Mouse (Mus musculus): Measurements from ENCODE around the gene Eya3.

Eya3 gene

DNA sequence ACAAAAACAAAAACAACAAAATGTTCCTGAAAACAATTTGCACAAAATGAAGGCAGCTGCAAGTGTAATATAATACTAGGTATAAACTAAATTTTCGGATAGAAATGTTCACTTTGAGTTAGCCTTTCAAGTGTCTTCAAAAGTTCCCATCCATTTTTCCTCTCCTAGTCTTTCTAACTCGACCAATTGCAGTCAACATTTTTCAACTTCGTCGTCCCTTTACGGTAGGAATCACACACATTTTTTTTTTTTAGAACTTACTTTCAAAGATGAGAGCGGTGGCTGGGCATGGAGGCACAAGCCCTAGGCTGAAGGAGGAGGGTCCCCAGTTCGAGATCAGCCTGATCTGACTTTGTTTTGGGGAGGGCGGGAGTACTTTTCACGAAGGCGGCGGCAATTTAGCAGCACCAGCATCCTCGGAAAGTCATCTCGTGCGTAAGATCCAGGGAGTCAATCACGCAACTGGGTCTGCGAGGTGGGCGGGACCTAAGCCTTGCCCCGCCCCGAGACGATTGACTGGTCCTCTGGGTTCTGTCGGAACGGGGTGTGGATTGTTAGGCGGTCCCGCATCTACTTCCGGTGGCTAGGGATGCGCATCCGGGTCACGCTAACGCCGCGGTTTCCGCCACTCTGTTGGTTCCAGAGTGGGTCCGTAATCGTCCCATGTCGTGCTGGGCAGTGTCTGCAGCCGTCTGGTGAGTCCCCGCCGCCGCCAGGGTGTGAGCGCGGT, at the start of gene Eya3:
Eya3 (plus strand) TSS at position 527 of the 730 bp plus-strand sequence.
- CTCF ChIA-PET = interaction anchor here (0.6 to 1.3 kb wide), 3 partner anchors 10 to 120 kb away, joined by 3 to 9 read pairs (median 3); no protein-coding TSS in a partner anchor

DNA sequence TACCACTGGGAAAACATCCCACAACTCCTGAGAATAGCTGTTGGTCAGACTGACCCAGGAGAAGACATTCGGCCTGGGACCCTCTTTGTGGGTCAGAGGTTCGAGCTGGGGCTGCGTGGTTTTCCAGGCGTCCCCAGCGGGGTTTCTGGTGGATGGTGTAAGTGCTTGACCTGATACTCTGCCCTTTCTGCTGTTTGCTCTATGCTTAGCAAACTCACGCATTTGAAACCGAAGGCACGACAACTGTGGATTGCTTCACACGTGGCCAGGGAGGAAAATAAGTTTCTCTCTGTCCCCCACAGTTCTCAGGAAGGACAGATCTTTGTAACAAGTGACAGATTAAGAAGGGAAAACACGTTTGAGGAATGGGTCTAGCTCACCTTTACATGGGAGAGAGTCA, 48.1 kb upstream of the Eya3 start:
- CTCF ChIA-PET = interaction anchor here (0.6 to 0.7 kb wide), 3 partner anchors 31 to 282 kb away, joined by 3 to 6 read pairs (median 4); no protein-coding TSS in a partner anchor

DNA sequence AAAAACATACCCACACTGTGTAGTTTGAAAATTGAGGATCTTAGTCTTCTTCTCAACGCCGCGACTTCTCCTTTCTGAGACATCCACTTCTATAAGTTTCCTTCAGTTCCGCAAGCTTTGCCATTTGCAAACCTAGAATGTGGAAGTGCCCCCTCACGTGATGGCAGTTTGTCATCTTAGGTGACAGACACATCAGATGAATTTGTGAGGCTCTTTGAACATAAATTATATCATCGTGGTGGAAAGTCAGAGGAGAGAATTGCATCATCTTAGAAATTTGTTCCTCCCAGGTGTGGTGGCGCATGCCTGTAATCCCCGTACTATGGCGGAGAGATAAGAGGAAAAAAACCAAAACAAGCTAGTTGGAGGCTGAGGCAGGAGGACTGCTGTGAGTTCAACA, 45.8 kb upstream of the Eya3 start:
- CTCF ChIA-PET = no interaction called here

GRCm38 (mm10) chr4:132594191-132594590, 44.6 kb upstream of the Eya3 start:
- CTCF ChIA-PET = interaction anchor here (0.7 kb wide), 2 partner anchors 17 to 20 kb away, joined by 3 read pairs; no protein-coding TSS in a partner anchor

DNA sequence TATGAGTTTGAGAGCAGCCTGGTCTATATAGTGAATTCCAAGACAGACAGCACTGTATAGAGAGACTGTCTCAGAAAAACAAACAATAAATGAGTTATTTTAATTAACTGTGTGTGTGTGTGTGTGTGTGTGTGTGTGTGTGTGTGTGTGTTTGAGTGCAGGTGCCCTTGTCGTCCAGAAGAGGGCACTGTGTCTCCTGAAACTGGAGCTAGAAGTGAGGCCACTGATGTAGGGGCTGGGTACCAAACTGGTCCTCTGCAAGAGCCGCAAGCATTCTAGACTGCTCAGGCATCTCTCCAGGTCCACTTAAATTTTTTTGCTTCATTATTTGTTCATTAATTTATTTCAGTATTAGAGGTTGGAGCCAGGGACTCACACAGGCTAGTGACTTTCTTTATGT, 39.9 kb upstream of the Eya3 start:
- CTCF ChIA-PET = no interaction called here

DNA sequence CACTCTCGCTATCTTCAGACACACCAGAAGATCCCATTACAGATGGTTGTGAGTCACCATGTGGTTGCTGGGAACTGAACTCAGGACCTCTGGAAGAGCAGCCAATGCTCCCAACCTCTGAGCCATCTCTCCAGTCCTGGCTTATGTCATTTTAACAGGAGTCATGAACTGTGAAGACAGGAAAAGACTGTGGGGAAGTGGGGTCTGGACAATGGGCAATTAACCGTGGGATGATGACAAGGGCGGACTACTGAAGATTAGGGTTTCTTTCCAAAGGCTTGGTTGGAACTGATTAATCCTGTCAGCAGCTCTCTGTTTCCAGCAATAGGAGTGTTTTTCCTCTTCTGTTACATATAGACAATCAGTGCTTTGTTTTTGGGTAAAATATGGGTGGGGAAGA, 39.0 kb upstream of the Eya3 start:
- CTCF ChIA-PET = no interaction called here

DNA sequence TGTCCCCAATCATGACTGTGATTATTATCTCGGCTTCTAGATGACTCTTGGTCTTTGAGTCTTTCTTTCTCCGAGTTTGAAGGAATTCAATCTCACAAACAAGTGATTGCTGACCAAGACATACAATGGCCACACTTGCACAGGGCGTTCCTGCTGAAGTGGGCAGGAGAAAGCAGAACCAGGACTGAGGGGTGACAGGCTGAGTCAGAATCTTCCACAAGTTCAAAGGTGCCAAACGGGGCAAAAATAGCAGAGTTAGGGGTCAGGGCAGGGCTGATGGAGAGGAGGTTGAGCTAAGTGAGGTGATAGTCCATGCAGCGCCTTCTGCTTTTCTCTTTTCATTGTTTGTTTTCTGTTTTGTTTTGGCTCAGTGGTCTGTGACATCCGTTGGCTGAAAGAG, 38.3 kb upstream of the Eya3 start:
- CTCF ChIA-PET = no interaction called here

DNA sequence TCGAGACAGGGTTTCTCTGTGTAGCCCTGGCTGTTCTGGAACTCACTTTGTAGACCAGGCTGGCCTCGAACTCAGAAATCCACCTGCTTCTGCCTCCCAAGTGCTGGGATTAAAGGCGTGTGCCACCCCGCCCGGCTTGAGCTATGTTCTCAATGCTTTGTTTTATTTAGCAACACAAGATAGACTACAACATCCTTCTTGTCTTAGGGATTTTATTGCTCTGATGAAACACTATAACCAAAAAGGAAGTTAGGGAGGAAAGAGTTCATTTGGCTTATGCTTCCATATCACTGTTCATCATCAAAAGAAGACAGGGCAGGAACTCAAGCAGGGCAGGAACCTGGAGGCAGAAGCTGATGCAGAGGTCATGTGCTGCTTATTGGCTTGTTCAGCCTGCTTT, 37.5 kb upstream of the Eya3 start:
- CTCF ChIA-PET = interaction anchor here (0.6 kb wide), 1 partner anchor 313 kb away, joined by 4 read pairs; no protein-coding TSS in a partner anchor

DNA sequence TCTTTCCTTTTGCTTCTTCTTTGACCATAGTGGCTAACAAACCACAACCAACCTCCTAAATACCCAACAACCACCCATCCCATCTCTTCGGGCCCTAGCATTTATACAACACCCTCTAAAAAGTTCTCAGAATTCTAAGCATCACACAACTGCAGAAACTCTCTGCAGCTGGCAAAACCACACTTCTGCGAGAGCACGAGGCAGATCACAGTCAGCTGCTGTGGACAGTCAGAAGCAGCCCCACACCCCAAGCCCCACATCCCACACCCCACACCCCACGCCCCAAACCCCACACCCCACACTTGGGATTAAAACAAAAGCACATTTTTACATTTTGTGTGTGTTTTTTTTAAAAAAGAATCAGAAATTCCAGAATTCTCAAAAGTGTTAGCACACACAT, 35.3 kb upstream of the Eya3 start:
- CTCF ChIA-PET = no interaction called here

GRCm38 (mm10) chr4:132605816-132606215, 33.0 kb upstream of the Eya3 start:
- CTCF ChIA-PET = no interaction called here

GRCm38 (mm10) chr4:132608147-132608546, 30.6 kb upstream of the Eya3 start:
- CTCF ChIA-PET = interaction anchor here (0.5 to 0.6 kb wide), 2 partner anchors 27 to 569 kb away, joined by 3 to 5 read pairs; no protein-coding TSS in a partner anchor

GRCm38 (mm10) chr4:132610301-132610984, 28.3 kb upstream of the Eya3 start:
- CTCF ChIA-PET = interaction anchor here (0.8 kb wide), 1 partner anchor 15 kb away, joined by 3 read pairs; no protein-coding TSS in a partner anchor

DNA sequence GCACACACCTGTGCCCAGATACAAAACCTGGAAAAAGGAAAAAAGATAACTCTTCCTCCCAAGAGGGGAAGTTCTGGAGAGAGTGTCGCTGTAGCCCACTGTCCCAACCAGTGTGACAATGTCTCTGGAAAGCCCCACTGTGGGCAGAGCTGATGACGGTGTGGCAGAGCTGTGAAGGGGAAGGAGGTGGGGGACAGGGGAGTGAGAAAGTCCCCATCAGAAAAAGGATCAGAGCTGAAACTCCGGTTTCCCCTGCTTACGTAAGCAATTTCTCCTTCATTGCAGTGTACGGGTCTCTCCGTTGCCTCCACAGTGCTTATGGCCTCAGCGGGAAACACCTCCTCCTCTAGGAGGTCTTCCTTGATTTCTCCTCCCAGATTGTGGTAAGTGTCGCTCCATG, 27.5 kb upstream of the Eya3 start:
- CTCF ChIA-PET = no interaction called here

DNA sequence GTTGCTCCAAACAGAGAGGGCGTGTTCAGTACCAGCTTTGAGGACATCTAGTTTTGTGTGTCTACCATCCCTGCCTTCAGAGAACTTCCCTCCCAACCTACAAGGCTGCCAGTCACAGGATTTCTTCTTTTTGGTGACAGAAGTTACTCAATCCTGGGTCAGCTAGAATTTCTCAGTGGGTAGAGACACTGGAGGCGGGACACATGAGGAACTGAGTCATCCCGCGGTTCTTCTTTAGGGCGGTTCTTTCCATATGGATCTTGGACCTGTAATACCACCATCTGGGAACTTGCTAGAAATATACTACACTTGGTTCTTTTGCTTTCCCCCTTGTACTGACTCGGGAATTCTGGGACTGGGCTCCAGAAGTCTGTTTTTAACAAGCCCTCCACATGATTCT, 20.9 kb upstream of the Eya3 start:
- CTCF ChIA-PET = no interaction called here

DNA sequence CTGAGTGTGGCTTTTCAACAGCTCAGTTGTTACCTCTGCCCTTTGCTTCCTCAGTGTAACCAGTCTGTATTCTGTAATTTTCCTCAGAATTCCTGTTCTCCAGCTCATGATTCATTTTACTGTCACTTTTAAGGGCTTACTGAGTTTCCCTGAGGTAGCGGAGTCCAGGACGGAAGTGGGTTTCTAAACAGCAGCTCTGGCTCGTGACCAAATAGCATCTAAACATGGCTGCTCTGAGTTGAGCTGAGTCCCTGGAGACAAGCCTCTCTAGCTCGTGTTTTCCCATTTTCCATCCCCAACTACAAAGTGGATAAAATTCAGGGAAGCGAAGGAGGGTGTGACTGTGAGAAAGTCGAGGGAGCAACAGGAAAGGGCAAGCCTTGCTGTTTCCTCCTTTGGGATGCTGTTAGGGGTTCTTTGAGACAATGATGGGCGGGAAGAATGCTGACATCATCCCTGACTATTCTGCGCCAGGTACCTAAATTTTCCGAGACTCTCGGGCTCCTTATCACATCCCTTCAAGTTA, 19.9 kb upstream of the Eya3 start:
- CTCF ChIA-PET = interaction anchor here (0.8 kb wide), 1 partner anchor 9 kb away, joined by 3 read pairs; no protein-coding TSS in a partner anchor

- CTCF ChIA-PET = interaction anchor here (0.6 to 0.7 kb wide), 3 partner anchors 13 to 1241 kb away, joined by 3 to 11 read pairs (median 6); no protein-coding TSS in a partner anchor
Measured at GRCm38 (mm10) chr4:132620134-132620533, 18.7 kb upstream of the Eya3 start.

DNA sequence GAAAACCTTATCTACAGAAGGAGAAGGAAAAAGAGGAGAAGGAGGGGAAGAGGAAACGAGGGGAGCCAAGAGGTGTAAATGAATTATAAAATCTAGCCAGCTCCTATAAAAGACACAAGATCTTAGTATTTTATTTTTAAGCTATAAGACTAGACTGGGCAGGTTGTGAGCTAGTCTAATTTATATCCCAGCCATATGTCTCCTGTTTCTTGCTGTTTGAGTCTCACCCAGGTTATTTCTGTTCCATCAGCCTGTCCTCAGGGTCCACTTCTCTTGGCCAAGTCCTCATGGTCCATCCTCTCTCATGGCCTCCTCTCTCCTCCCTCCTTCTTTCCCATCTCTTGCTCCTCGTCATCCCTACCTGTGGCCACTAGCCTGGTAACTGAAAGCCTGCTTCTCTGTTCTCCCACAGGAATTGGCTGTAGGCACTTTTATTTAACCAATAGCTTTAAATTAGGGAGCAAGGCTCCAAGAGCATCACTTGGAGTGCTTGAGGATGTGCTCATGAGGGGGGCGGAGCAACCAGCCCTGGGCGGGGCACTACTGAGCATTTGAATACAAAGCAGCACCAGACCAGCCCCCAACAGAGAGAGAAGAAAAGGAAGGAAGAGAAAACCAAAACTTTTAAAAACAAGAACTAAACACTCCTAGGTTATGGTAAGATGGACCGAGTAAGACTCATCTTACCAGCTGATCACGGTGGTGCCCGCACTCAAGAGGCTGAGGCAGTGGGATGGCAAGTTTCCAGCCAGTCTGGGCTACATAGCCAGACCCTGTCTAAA, 17.3 kb upstream of the Eya3 start:
- CTCF ChIA-PET = no interaction called here

DNA sequence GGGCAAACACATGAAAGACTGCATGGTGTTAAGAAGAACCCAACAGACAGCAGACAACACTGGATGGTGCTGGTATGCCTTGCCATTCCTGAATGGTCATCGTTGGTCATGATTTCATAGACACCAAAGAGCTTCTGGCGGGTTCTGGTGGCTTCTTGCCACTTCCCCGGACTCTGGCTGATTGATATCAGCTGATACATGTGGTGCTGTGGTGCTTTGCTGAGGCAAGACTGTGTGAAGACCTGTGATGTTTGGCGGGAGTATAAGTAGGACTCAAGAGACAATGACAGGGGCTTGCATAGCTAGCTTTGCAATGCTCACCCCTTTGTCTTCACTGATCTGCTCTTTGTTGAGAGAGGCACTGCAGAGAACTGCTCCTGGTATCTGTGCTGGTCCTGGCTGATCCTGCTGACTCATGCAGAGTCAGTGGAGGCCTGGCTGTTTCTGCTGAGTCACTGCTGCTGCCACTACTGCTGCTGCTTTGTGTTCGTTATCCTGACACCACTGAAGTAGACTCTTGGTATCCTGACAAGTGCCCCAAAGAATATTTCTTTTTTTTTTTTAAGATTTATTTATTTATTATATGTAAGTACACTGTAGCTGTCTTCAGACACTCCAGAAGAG, 14.6 kb upstream of the Eya3 start:
- CTCF ChIA-PET = interaction anchor here (0.5 kb wide), 1 partner anchor 17 kb away, joined by 3 read pairs; no protein-coding TSS in a partner anchor

GRCm38 (mm10) chr4:132628830-132629229, 10.0 kb upstream of the Eya3 start:
- CTCF ChIA-PET = interaction anchor here (1.2 to 1.3 kb wide), 2 partner anchors 9 to 10 kb away, joined by 3 read pairs; partner anchors contain the start of gene Eya3

- CTCF ChIA-PET = interaction anchor here (0.6 kb wide), 2 partner anchors 70 to 95 kb away, joined by 3 read pairs; no protein-coding TSS in a partner anchor
Measured at GRCm38 (mm10) chr4:132635971-132636370, 2.8 kb upstream of the Eya3 start.

DNA sequence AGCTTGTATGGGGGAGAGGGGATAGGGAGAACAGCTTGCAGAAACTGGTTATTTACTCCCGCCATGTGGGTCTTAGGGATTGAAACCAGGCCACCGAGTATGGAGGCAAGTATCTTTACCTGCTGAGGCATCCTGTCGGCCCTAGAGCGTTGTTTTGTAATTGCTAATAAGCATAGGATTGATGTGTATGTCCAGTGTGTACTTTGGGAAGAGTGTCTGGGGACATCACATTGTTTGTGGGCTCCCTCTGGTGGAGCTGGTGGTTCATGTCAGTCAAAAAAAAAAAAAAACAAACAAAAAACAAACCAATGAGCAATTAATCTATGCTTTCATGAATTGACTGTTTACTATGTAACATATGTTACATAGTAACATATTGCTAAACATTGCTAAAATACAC, 2.2 kb upstream of the Eya3 start:
- CTCF ChIA-PET = interaction anchor here (0.6 kb wide), 1 partner anchor 70 kb away, joined by 3 read pairs; no protein-coding TSS in a partner anchor

Data from spleen, embryonic (tissue).